Mouse (Mus musculus): ENCODE measurements around the gene Hba-a2. TPM values are rescaled to one million over a fixed set of nuclear protein-coding genes. Genes with fewer than 3 reads are reported as not detected.
"Not testable (repeated sequence)": the region's sequence is repeated elsewhere in the genome, so short reads cannot be mapped to it uniquely, and the experiment has no call there.

Gene Hba-a2
- polyA plus RNA-seq, 1 experiment from 2014 or later = 5,805 TPM

GRCm38 (mm10) chr11:32267188-32267884 lies 29.0 kb upstream of the Hba-a2 start, which contains the start of gene Nprl3:
Nprl3 (minus strand) TSS chr11:32267707.
- Histone ChIP-seq H3K4me3 (peak within 1 kb of the TSS; percentile 69), H3K36me3 (ENCODE audit: poor library complexity, severe bottlenecking) (peaks cover 6% of the 10 kb centered on the region; the same call in 1 of the 2 replicates), H3K4me2 (peak within 1 kb of the TSS; percentile 73), H3K9ac (peak within 1 kb of the TSS; percentile 92), H3K27me3 (0 out of 2 replicates have a peak, but pooled peaks cover 16% of the 10 kb centered on the region), H3K9me3 (replicated peaks) (no peaks in the 10 kb centered on the region), H3K27ac (peak within 1 kb of the TSS; percentile 96), H3K4me1 (peaks cover 17% of the 10 kb centered on the region)
- peak; percentile 100 for ATAC-seq
- under 1% methylated on average over 54 of the region's 54 CpGs for WGBS

- Histone ChIP-seq H3K36me3 (ENCODE audit: poor library complexity, severe bottlenecking) (no peaks in the 10 kb centered on the region), H3K9ac (peak overlapping the region; percentile 92), H3K27ac (peak overlapping the region; percentile 96), H3K4me3 (peak overlapping the region; percentile 69), H3K27me3 (0 out of 2 replicates have a peak, but pooled peaks cover 16% of the 10 kb centered on the region), H3K4me1 (peaks cover 17% of the 10 kb centered on the region), H3K4me2 (peak overlapping the region; percentile 73), H3K9me3 (replicated peaks) (no peaks in the 10 kb centered on the region)
- ATAC-seq = peak; percentile 30
- 22% methylated on average over 5 of the region's 5 CpGs for WGBS
Observed at GRCm38 (mm10) chr11:32267964-32268363, 28.3 kb upstream of the Hba-a2 start.

- no peak overlapping the region for H3K27ac ChIP-seq
Observed at GRCm38 (mm10) chr11:32268952-32269351, 27.3 kb upstream of the Hba-a2 start.

GRCm38 (mm10) chr11:32271178-32271577 lies 25.1 kb upstream of the Hba-a2 start:
- WGBS = 55% methylated on average over 4 of the region's 4 CpGs
- H3K27ac ChIP-seq = no peak overlapping the region
- H3K4me1 ChIP-seq = peaks cover 12% of the 10 kb centered on the region
- H3K9me3 ChIP-seq (replicated peaks) = no peaks in the 10 kb centered on the region
- ATAC-seq = no peak
- 0 out of 2 replicates have a peak, but pooled peaks cover 16% of the 10 kb centered on the region for H3K27me3 ChIP-seq
- no peaks in the 10 kb centered on the region for H3K36me3 ChIP-seq (ENCODE audit: poor library complexity, severe bottlenecking)
- H3K4me2 ChIP-seq = no peak overlapping the region
- no peak overlapping the region for H3K4me3 ChIP-seq
- H3K9ac ChIP-seq = no peak overlapping the region

More at GRCm38 (mm10) chr11:32268952-32269351, 27.3 kb upstream of the Hba-a2 start:
- Histone ChIP-seq H3K4me3 (no peak overlapping the region), H3K36me3 (ENCODE audit: poor library complexity, severe bottlenecking) (no peaks in the 10 kb centered on the region), H3K9me3 (replicated peaks) (no peaks in the 10 kb centered on the region), H3K9ac (no peak overlapping the region), H3K4me1 (peaks cover 17% of the 10 kb centered on the region), H3K27me3 (0 out of 2 replicates have a peak, but pooled peaks cover 16% of the 10 kb centered on the region), H3K4me2 (no peak overlapping the region)
- no peak for ATAC-seq
- WGBS = 85% methylated on average over 5 of the region's 5 CpGs

- H3K27ac ChIP-seq = no peak within 1 kb of the TSS
- 64% methylated on average over 3 of the region's 3 CpGs for WGBS
- no peaks in the 10 kb centered on the region for H3K27me3 ChIP-seq
- H3K4me2 ChIP-seq = no peak within 1 kb of the TSS
- no peak within 1 kb of the TSS for H3K4me3 ChIP-seq
- H3K9ac ChIP-seq = no peak within 1 kb of the TSS
- H3K9me3 ChIP-seq (replicated peaks) = no peaks in the 10 kb centered on the region
- no peak for ATAC-seq
- H3K4me1 ChIP-seq = no peaks in the 10 kb centered on the region
- H3K36me3 ChIP-seq (ENCODE audit: poor library complexity, severe bottlenecking) = no peaks in the 10 kb centered on the region
Observed at GRCm38 (mm10) chr11:32276347-32276746, 19.9 kb upstream of the Hba-a2 start, which contains the start of gene Hba-x. Hba-x (plus strand) TSS chr11:32276400.

GRCm38 (mm10) chr11:32277736-32278457 lies 18.4 kb upstream of the Hba-a2 start:
- ATAC-seq = no peak
- no peaks in the 10 kb centered on the region for H3K4me1 ChIP-seq
- H3K36me3 ChIP-seq (ENCODE audit: poor library complexity, severe bottlenecking) = no peaks in the 10 kb centered on the region
- 78% methylated on average over 21 of the region's 21 CpGs for WGBS
- no peak overlapping the region for H3K4me2 ChIP-seq
- H3K27me3 ChIP-seq = 0 out of 2 replicates have a peak, but pooled peaks cover 4% of the 10 kb centered on the region
- no peak overlapping the region for H3K27ac ChIP-seq
- H3K9me3 ChIP-seq (replicated peaks) = no peaks in the 10 kb centered on the region
- no peak overlapping the region for H3K9ac ChIP-seq
- no peak overlapping the region for H3K4me3 ChIP-seq

GRCm38 (mm10) chr11:32278458-32278957 lies 17.8 kb upstream of the Hba-a2 start:
- Histone ChIP-seq H3K27me3 (0 out of 2 replicates have a peak, but pooled peaks cover 4% of the 10 kb centered on the region), H3K9ac (no peak overlapping the region), H3K27ac (no peak overlapping the region), H3K4me1 (no peaks in the 10 kb centered on the region), H3K36me3 (ENCODE audit: poor library complexity, severe bottlenecking) (no peaks in the 10 kb centered on the region), H3K4me2 (no peak overlapping the region), H3K9me3 (replicated peaks) (no peaks in the 10 kb centered on the region), H3K4me3 (no peak overlapping the region)
- ATAC-seq = no peak
- 83% methylated on average over 12 of the region's 12 CpGs for WGBS

- Histone ChIP-seq H3K4me1 (no peaks in the 10 kb centered on the region), H3K27me3 (0 out of 2 replicates have a peak, but pooled peaks cover 4% of the 10 kb centered on the region), H3K27ac (no peak overlapping the region), H3K36me3 (ENCODE audit: poor library complexity, severe bottlenecking) (no peaks in the 10 kb centered on the region), H3K9me3 (replicated peaks) (no peaks in the 10 kb centered on the region), H3K4me2 (no peak overlapping the region), H3K9ac (no peak overlapping the region), H3K4me3 (no peak overlapping the region)
- no peak for ATAC-seq
- WGBS = 79% methylated on average over 2 of the region's 2 CpGs
Observed at GRCm38 (mm10) chr11:32280646-32281045, 15.6 kb upstream of the Hba-a2 start.

GRCm38 (mm10) chr11:32281416-32282144 lies 14.7 kb upstream of the Hba-a2 start:
- H3K4me2 ChIP-seq = no peak overlapping the region
- H3K27me3 ChIP-seq = 0 out of 2 replicates have a peak, but pooled peaks cover 4% of the 10 kb centered on the region
- H3K4me1 ChIP-seq = no peaks in the 10 kb centered on the region
- 75% methylated on average over 1 of the region's 1 CpGs for WGBS
- H3K9ac ChIP-seq = no peak overlapping the region
- no peak for ATAC-seq
- no peak overlapping the region for H3K4me3 ChIP-seq
- no peaks in the 10 kb centered on the region for H3K9me3 ChIP-seq (replicated peaks)
- no peaks in the 10 kb centered on the region for H3K36me3 ChIP-seq (ENCODE audit: poor library complexity, severe bottlenecking)
- H3K27ac ChIP-seq = no peak overlapping the region

GRCm38 (mm10) chr11:32283091-32283777 lies 13.1 kb upstream of the Hba-a2 start, which contains the start of gene Hba-a1:
Hba-a1 (plus strand) TSS chr11:32283511.
- H3K4me2 ChIP-seq; H3K9me3 ChIP-seq (replicated peaks); H3K27ac ChIP-seq; H3K4me3 ChIP-seq; ATAC-seq; H3K4me1 ChIP-seq; H3K36me3 ChIP-seq (ENCODE audit: poor library complexity, severe bottlenecking); H3K9ac ChIP-seq: not testable (repeated sequence)
- H3K27me3 ChIP-seq = peaks cover 10% of the 10 kb centered on the region
- 50% methylated on average over 1 of the region's 5 CpGs for WGBS

GRCm38 (mm10) chr11:32284582-32284981 lies 11.7 kb upstream of the Hba-a2 start:
- not testable (repeated sequence) for H3K27ac ChIP-seq, ATAC-seq
- 60% methylated on average over 2 of the region's 2 CpGs for WGBS

More at GRCm38 (mm10) chr11:32284582-32284981, 11.7 kb upstream of the Hba-a2 start:
- not testable (repeated sequence) for H3K36me3 ChIP-seq (ENCODE audit: poor library complexity, severe bottlenecking); H3K4me2 ChIP-seq; H3K9me3 ChIP-seq (replicated peaks); H3K9ac ChIP-seq; H3K4me1 ChIP-seq; H3K4me3 ChIP-seq
- H3K27me3 ChIP-seq = peaks cover 10% of the 10 kb centered on the region
